Mouse (Mus musculus) c-Kit-positive CD71-positive TER-119-negative erythroid progenitor cells, embryonic 14.5 days (primary cell): Measurements from ENCODE around the gene Catsper4.

Source experiments
- DNase-seq: peaks from one replicate; pipeline ENCODE4 v3.0.0-alpha.2; 2013; ENCODE audit warnings: low read depth

Catsper4 gene

GRCm38 (mm10) chr4:134181825-134182224 lies 45.4 kb downstream of the Catsper4 start:
- DNase-seq = no peak

DNA sequence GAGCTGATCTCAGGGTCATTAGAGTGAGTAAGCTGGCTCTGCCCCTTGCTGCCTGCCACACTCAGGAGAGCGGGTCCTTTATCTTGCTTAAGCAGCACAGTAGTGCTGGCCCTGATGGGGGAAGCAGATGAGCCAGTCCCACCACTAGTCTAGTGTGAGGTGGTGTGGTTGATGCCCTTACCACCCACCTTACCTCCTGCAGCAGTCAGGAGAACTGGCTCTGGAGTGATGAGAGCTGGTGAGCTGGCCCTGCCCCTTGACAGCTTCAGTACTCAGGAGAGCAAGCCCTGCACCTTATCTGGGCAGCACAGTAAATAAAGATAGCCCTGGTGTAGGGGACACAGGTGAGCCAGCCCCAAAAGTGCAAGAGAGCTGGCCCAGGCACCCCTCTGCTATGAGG lies 46.1 kb downstream of the Catsper4 start:
- DNase-seq = no peak

DNA sequence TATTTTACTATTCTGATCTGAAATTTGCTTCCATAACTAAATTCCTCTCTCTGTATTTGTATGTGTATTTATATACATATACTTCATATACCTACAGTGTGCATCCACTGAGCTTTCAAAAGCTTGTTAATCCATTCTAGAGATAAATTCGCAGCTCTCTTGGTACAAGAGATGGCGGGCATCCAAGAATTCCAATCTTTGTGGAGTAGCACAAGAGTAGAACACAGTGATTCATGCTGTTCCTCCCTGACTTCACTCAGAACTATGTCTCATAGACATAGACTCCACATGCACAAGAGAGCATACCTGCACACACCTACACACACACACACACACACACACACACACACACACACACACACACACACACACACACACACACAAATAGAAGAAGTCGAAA lies 54.8 kb downstream of the Catsper4 start:
- no peak for DNase-seq

DNA sequence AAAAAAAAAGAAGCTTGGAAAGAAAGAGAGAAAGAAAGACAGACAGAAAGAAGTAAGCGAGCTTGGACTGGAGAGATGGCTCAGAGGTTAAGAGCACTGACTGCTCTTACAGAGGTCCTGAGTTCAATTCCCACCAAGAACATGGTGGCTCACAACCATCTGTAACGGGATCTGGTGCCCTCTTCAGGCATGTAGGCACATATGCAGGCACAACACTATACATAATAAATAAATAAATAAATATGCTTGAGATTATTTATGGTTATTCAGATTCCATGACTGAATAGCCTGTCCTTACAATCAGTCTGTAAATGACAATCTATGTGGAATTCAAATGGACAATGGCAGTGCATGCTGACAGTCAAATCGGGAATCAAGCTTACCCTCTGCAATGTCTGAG lies 60.3 kb downstream of the Catsper4 start:
- no peak for DNase-seq

GRCm38 (mm10) chr4:134165548-134166465 lies 61.4 kb downstream of the Catsper4 start:
- peak; percentile 65 for DNase-seq

DNA sequence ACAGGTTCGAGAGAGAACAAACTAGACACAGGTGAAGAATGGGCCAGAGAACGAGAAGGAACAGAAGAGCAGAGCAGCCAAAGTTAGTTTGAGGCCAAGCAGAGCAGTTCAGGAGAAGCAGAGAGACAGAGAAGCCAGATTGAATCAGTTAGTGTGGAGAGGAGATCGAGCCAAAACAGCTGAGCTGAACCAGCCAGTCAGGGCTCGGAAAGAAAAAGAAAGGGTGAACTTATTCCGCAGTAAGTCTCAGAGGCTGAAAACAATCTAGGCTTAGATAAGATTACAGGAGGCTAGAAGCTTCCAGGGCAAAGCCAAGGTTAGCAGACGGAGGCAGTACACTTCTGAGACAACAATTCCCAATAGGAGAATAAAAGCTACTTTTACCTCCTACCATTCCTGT lies 62.2 kb downstream of the Catsper4 start:
- peak; percentile 43 for DNase-seq

DNA sequence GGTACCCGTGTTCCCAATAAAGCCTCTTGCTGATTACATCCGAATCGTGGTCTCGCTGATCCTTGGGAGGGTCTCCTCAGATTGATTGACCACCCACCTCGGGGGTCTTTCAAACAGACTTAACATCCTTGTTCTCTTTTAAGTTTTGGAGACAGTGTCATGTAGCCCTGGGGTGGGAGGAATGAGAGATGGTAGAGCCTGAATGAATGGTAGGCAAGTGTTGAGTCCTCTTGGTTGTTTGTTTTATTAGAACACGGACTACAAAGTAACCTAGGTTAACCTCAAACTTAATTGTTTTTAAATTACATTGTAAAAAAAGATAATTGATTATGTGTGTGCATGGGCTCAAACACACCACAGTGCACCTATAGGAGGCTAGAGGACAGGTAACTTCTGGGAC lies 62.6 kb downstream of the Catsper4 start:
- DNase-seq = no peak
